Mouse (Mus musculus) small intestine, adult 2 months (tissue): ENCODE results near the gene Creb5.

Source experiments
- CTCF ChIP-seq: fragments of 200-500 bp; IDR thresholded peaks from 2 replicates; pipeline ENCODE4 v1.5.1; 2012; ENCODE audit warnings: low read depth, mild to moderate bottlenecking, control low read depth, inconsistent platforms, low read length, moderate library complexity, mixed read lengths; ENCODE audit not compliant: insufficient replicate concordance, insufficient read length; ENCODE audit errors: extremely low read depth
- POLR2A ChIP-seq: fragments of 200-500 bp; IDR thresholded peaks from 2 replicates; pipeline ENCODE4 v1.6.1; 2012; ENCODE audit warnings: low read depth, mild to moderate bottlenecking, control low read depth, inconsistent platforms, low read length, moderate library complexity

DNA sequence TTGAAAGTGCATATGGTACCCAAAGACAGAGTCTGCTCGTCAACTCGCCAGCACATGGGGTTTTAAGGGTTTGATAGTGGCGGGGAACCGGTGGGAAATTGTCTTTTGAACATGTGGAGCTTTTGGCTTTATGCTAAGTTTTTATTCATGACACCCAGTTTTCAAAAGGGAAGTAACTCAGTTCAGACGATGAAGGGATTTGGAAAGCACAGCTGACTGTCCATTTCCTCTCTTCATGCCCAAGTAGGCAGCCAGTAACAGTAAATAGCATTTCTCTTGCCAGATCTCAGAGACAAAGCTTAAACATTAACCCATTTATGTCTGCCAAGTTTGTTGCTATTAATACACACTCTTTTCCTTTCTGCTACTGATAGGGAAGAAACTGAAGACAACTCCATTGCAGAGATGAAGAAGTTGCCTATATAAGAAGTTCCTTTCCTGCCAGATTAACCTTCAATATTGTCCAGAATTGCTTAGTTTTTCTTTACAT is 444.0 kb downstream of the Creb5 start:
- TF ChIP-seq POLR2A: no peak
- TF ChIP-seq CTCF: no peak
